Mouse (Mus musculus): ENCODE results near the gene Tmem143. TPM values are rescaled to one million over a fixed set of nuclear protein-coding genes. Genes with fewer than 3 reads are reported as not detected.

The Tmem143 gene
- polyA plus RNA-seq, 1 experiment from 2014 or later: 4.6 TPM

DNA sequence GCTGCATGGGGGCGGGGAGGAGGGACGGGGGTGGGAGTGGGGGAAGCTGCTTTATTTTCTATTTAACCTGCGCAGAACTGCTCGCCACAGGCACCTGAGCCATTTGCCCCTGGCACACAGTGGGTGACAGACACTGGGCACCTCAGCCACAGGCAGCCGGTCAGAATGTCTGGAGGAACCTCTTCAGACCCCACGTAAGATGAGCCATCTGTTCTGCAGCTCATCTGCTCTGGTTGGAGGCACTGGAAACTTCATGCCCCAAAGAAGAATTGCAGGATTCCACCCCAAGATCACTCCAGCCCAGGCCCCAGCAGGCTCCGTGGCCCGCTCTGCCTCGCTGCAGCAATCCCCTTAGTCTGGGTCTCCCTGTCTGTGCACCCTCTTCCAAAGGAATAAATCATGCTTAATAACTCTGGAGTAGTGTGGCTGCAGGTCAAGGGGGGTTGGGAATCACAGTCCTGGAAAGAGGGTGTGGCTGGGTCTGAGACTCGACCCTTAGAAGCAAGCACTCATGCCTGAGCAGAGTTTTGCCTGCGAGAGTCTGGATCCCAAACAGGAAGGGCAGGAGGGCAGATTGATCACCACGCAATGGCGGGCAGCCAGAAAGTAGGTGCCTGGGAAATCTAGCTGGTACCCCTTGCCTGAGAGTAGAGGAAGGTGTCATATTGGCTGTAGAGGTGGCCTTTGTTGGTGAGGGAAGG is 20.4 kb downstream of the Tmem143 start:
- Histone ChIP-seq H3K9ac (ENCODE audit: low read depth, low read length) (no peak overlapping the region), H3K4me1 (replicated peaks; ENCODE audit: control insufficient read depth, insufficient read depth, low read length) (peaks cover 12% of the 10 kb centered on the region), H3K36me3 (ENCODE audit: control insufficient read depth, insufficient read depth, low read length) (no peaks in the 10 kb centered on the region), H3K27ac (ENCODE audit: low read depth, low read length) (peak overlapping the region; percentile 55; the same call in 1 of the 2 replicates), H3K9me3 (ENCODE audit: control insufficient read depth, low read length) (no peaks in the 10 kb centered on the region), H3K4me2 (replicated peaks; ENCODE audit: low read depth, low read length) (peak overlapping the region; percentile 21; the same call in 1 of the 2 replicates), H3K27me3 (ENCODE audit: control insufficient read depth, insufficient read depth, low read length) (no peaks in the 10 kb centered on the region), H3K4me3 (ENCODE audit: low read depth, low read length) (no peak overlapping the region)
- DNase-seq (ENCODE audit: low spot score): no peak
- WGBS: 39% methylated on average over 13 of the region's 13 CpGs
- peak; percentile 12; the same call in 1 of the 2 replicates for ATAC-seq (ENCODE audit: low FRiP score)

GRCm38 (mm10) chr7:45917926-45918325 is 21.2 kb downstream of the Tmem143 start:
- H3K27me3 ChIP-seq (ENCODE audit: control insufficient read depth, insufficient read depth, low read length): no peaks in the 10 kb centered on the region
- H3K36me3 ChIP-seq (ENCODE audit: control insufficient read depth, insufficient read depth, low read length): no peaks in the 10 kb centered on the region
- DNase-seq (ENCODE audit: low spot score) (no peak), ATAC-seq (ENCODE audit: low FRiP score) (no peak)
- peaks cover 17% of the 10 kb centered on the region for H3K4me1 ChIP-seq (replicated peaks; ENCODE audit: control insufficient read depth, insufficient read depth, low read length)
- H3K9me3 ChIP-seq (ENCODE audit: control insufficient read depth, low read length): no peaks in the 10 kb centered on the region
- H3K27ac ChIP-seq (ENCODE audit: low read depth, low read length): no peak overlapping the region
- no peak overlapping the region for H3K4me3 ChIP-seq (ENCODE audit: low read depth, low read length)
- no peak overlapping the region for H3K4me2 ChIP-seq (replicated peaks; ENCODE audit: low read depth, low read length)
- H3K9ac ChIP-seq (ENCODE audit: low read depth, low read length): no peak overlapping the region
- 86% methylated on average over 15 of the region's 15 CpGs for WGBS

GRCm38 (mm10) chr7:45919083-45919671 is 22.4 kb downstream of the Tmem143 start:
- ATAC-seq (ENCODE audit: low FRiP score) (no peak), DNase-seq (ENCODE audit: low spot score) (no peak)
- Histone ChIP-seq H3K4me2 (replicated peaks; ENCODE audit: low read depth, low read length) (no peak overlapping the region), H3K27me3 (ENCODE audit: control insufficient read depth, insufficient read depth, low read length) (no peaks in the 10 kb centered on the region), H3K4me1 (replicated peaks; ENCODE audit: control insufficient read depth, insufficient read depth, low read length) (peaks cover 17% of the 10 kb centered on the region), H3K36me3 (ENCODE audit: control insufficient read depth, insufficient read depth, low read length) (no peaks in the 10 kb centered on the region), H3K4me3 (ENCODE audit: low read depth, low read length) (no peak overlapping the region), H3K9me3 (ENCODE audit: control insufficient read depth, low read length) (no peaks in the 10 kb centered on the region), H3K27ac (ENCODE audit: low read depth, low read length) (no peak overlapping the region), H3K9ac (ENCODE audit: low read depth, low read length) (no peak overlapping the region)
- WGBS: 68% methylated on average over 14 of the region's 14 CpGs

- Histone ChIP-seq H3K9me3 (ENCODE audit: control insufficient read depth, low read length) (no peaks in the 10 kb centered on the region), H3K4me1 (replicated peaks; ENCODE audit: control insufficient read depth, insufficient read depth, low read length) (peaks cover 17% of the 10 kb centered on the region), H3K4me3 (ENCODE audit: low read depth, low read length) (no peak overlapping the region), H3K36me3 (ENCODE audit: control insufficient read depth, insufficient read depth, low read length) (no peaks in the 10 kb centered on the region), H3K9ac (ENCODE audit: low read depth, low read length) (no peak overlapping the region), H3K4me2 (replicated peaks; ENCODE audit: low read depth, low read length) (no peak overlapping the region), H3K27me3 (ENCODE audit: control insufficient read depth, insufficient read depth, low read length) (no peaks in the 10 kb centered on the region), H3K27ac (ENCODE audit: low read depth, low read length) (no peak overlapping the region)
- WGBS: 77% methylated on average over 4 of the region's 4 CpGs
- ATAC-seq (ENCODE audit: low FRiP score) (no peak), DNase-seq (ENCODE audit: low spot score) (no peak)
Observed at GRCm38 (mm10) chr7:45919761-45920160, 23.0 kb downstream of the Tmem143 start.

DNA sequence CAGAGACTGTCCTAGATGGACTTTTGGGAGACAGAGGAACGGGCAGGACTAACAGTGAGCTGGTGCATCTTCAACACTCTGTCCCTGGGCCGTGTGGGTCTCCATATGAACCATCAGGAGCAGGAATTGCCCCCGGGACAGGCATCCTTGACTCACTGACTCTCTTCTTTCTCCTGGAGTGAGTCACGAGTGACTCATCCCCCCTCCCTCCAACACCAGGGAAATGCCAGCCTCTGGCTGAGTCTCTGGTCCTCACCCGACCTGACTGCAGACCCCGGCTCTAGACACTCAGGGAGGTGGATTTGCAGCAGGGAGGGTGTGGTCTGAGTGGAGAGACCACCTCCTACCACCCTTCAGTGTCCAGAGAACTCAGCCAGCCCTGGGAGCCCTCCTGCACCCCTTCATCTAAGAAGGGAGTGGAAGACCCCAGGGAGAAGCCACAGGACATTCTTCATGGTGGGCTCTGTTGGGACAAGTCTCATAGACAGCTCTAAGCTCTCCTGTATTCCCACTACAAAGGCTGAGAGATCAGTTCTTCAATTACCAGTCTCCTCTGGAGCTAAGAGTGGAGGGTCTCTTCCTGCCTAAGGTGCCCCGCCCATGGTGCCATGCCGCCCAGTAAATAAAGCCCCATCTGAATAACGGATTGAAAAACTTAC is 24.0 kb downstream of the Tmem143 start:
- Histone ChIP-seq H3K36me3 (ENCODE audit: control insufficient read depth, insufficient read depth, low read length) (no peaks in the 10 kb centered on the region), H3K9ac (ENCODE audit: low read depth, low read length) (no peak overlapping the region), H3K4me1 (replicated peaks; ENCODE audit: control insufficient read depth, insufficient read depth, low read length) (peaks cover 17% of the 10 kb centered on the region), H3K4me2 (replicated peaks; ENCODE audit: low read depth, low read length) (no peak overlapping the region), H3K27me3 (ENCODE audit: control insufficient read depth, insufficient read depth, low read length) (no peaks in the 10 kb centered on the region), H3K4me3 (ENCODE audit: low read depth, low read length) (no peak overlapping the region), H3K9me3 (ENCODE audit: control insufficient read depth, low read length) (no peaks in the 10 kb centered on the region), H3K27ac (ENCODE audit: low read depth, low read length) (no peak overlapping the region)
- ATAC-seq (ENCODE audit: low FRiP score): no peak
- 54% methylated on average over 9 of the region's 9 CpGs for WGBS
- DNase-seq (ENCODE audit: low spot score): no peak

DNA sequence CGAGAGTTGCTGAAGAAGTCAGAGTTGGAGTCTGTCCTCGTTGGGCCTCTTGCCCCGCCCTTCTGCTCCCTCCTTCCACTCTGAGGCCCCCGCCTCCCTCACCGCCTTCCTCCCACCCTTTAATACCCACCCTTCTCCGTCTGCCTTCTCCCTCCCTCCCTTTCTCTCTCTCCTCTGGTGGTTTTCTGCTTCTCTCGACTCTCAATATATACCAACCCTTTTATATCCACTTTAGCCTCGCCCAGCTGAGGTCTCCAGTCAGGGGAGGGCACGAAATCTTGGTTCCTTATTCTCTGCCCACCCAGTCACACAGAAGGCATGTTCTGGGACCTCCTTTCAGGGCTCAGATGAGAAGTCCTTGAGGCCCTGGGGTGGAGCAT is 24.5 kb downstream of the Tmem143 start, which contains the start of gene Emp3:
TSS of gene Emp3 (minus strand) at position 163 of the 380 bp plus-strand sequence.
- ATAC-seq (ENCODE audit: low FRiP score) (no peak), DNase-seq (ENCODE audit: low spot score) (no peak)
- Histone ChIP-seq H3K9ac (ENCODE audit: low read depth, low read length) (no peak within 1 kb of the TSS; the same call in 1 of the 2 replicates), H3K9me3 (ENCODE audit: control insufficient read depth, low read length) (no peaks in the 10 kb centered on the region), H3K4me3 (ENCODE audit: low read depth, low read length) (no peak within 1 kb of the TSS), H3K27ac (ENCODE audit: low read depth, low read length) (no peak within 1 kb of the TSS), H3K4me1 (replicated peaks; ENCODE audit: control insufficient read depth, insufficient read depth, low read length) (peaks cover 15% of the 10 kb centered on the region), H3K27me3 (ENCODE audit: control insufficient read depth, insufficient read depth, low read length) (no peaks in the 10 kb centered on the region), H3K4me2 (replicated peaks; ENCODE audit: low read depth, low read length) (no peak within 1 kb of the TSS), H3K36me3 (ENCODE audit: control insufficient read depth, insufficient read depth, low read length) (no peaks in the 10 kb centered on the region)
- whole genome bisulfite sequencing: 55% methylated on average over 9 of the region's 9 CpGs

DNA sequence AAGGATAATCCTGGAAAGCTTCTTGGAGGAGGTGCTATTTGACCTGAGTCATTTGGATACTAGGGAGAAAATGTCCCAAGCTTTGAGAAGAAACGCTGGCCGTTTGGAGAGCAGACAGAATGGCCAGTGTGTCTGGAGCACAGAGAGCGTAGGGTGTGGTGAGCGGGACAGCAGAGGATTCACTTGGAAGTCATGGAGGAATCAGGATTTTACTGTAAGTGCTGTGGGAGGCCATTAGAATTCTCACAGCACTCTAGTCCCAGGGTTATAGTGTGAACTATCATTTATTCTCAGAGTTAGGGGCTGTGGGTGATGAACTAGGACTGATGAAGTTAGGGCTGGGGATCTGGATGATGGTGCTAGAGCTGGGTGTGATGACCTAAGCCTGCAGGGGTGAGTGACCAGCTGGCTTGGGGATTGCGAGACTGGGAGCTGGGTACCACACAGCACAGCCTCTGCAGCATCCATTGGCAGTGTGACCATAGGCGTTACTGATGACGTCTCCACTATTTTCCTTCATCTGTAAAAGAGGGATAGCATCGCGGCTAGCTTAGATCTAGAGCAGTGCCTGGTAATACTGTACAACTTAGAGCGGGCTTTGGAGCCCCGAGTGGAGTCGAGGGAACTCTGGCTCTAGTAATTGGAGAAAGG is 25.3 kb downstream of the Tmem143 start:
- H3K4me2 ChIP-seq (replicated peaks; ENCODE audit: low read depth, low read length): peak overlapping the region; percentile 44
- WGBS: 85% methylated on average over 12 of the region's 12 CpGs
- no peak overlapping the region; the same call in 1 of the 2 replicates for H3K4me3 ChIP-seq (ENCODE audit: low read depth, low read length)
- no peaks in the 10 kb centered on the region for H3K9me3 ChIP-seq (ENCODE audit: control insufficient read depth, low read length)
- H3K4me1 ChIP-seq (replicated peaks; ENCODE audit: control insufficient read depth, insufficient read depth, low read length): peaks cover 13% of the 10 kb centered on the region
- H3K9ac ChIP-seq (ENCODE audit: low read depth, low read length): peak overlapping the region; percentile 53; the same call in 1 of the 2 replicates
- DNase-seq (ENCODE audit: low spot score) (no peak), ATAC-seq (ENCODE audit: low FRiP score) (no peak)
- no peaks in the 10 kb centered on the region for H3K36me3 ChIP-seq (ENCODE audit: control insufficient read depth, insufficient read depth, low read length)
- H3K27ac ChIP-seq (ENCODE audit: low read depth, low read length): no peak overlapping the region
- H3K27me3 ChIP-seq (ENCODE audit: control insufficient read depth, insufficient read depth, low read length): no peaks in the 10 kb centered on the region

- Histone ChIP-seq H3K27ac (ENCODE audit: low read depth, low read length) (peak overlapping the region; percentile 72), H3K4me2 (replicated peaks; ENCODE audit: low read depth, low read length) (peak overlapping the region; percentile 44), H3K9me3 (ENCODE audit: control insufficient read depth, low read length) (no peaks in the 10 kb centered on the region), H3K9ac (ENCODE audit: low read depth, low read length) (peak overlapping the region; percentile 53; the same call in 1 of the 2 replicates), H3K27me3 (ENCODE audit: control insufficient read depth, insufficient read depth, low read length) (no peaks in the 10 kb centered on the region), H3K36me3 (ENCODE audit: control insufficient read depth, insufficient read depth, low read length) (no peaks in the 10 kb centered on the region), H3K4me1 (replicated peaks; ENCODE audit: control insufficient read depth, insufficient read depth, low read length) (peaks cover 5% of the 10 kb centered on the region), H3K4me3 (ENCODE audit: low read depth, low read length) (peak overlapping the region; percentile 41)
- under 1% methylated on average over 37 of the region's 37 CpGs for WGBS
- DNase-seq (ENCODE audit: low spot score) (peak; percentile 94), ATAC-seq (ENCODE audit: low FRiP score) (peak; percentile 93)
Observed at GRCm38 (mm10) chr7:45922928-45923761, 26.4 kb downstream of the Tmem143 start.

Data from hindbrain, embryonic 11.5 days (tissue).